Mouse (Mus musculus) right cerebral cortex, postnatal 4 days (tissue): Measurements from ENCODE around the gene Clip1.
A peak's percentile ranks its signal among the peaks of the same experiment; 100 is the strongest.

Experiments
- DNase-seq: peaks from one replicate; pipeline ENCODE4 v3.0.0-alpha.2; 2022

Clip1 gene

GRCm38 (mm10) chr5:123670800-123671472, 13.5 kb downstream of the Clip1 start:
- DNase-seq: no peak

- DNase-seq: no peak
These were observed 14.2 kb downstream of the Clip1 start for GRCm38 (mm10) chr5:123669991-123670799.

- no peak for DNase-seq
These were observed 16.5 kb downstream of the Clip1 start for GRCm38 (mm10) chr5:123667915-123668314.

GRCm38 (mm10) chr5:123665956-123666355, 18.5 kb downstream of the Clip1 start:
- no peak for DNase-seq

- DNase-seq: no peak
These were observed 20.1 kb downstream of the Clip1 start for GRCm38 (mm10) chr5:123664329-123664728.

GRCm38 (mm10) chr5:123662059-123662458, 22.4 kb downstream of the Clip1 start:
- DNase-seq: no peak

GRCm38 (mm10) chr5:123661602-123662001, 22.8 kb downstream of the Clip1 start:
- DNase-seq: no peak

- no peak for DNase-seq
These were observed 26.8 kb downstream of the Clip1 start for GRCm38 (mm10) chr5:123657651-123658050.

GRCm38 (mm10) chr5:123654937-123655336, 29.5 kb downstream of the Clip1 start:
- no peak for DNase-seq

- no peak for DNase-seq
These were observed 31.1 kb downstream of the Clip1 start for GRCm38 (mm10) chr5:123653287-123653801.

GRCm38 (mm10) chr5:123650825-123651224, 33.6 kb downstream of the Clip1 start:
- no peak for DNase-seq

GRCm38 (mm10) chr5:123642401-123642800, 42.0 kb downstream of the Clip1 start:
- DNase-seq: no peak

- no peak for DNase-seq
These were observed 43.0 kb downstream of the Clip1 start for GRCm38 (mm10) chr5:123641259-123641900.

GRCm38 (mm10) chr5:123640181-123640580, 44.2 kb downstream of the Clip1 start:
- DNase-seq: no peak

- no peak for DNase-seq
These were observed 53.2 kb downstream of the Clip1 start for GRCm38 (mm10) chr5:123631210-123631609.

- peak; percentile 22 for DNase-seq
These were observed 57.8 kb downstream of the Clip1 start for GRCm38 (mm10) chr5:123626631-123627030.

GRCm38 (mm10) chr5:123622421-123622820, 62.0 kb downstream of the Clip1 start:
- no peak for DNase-seq

- DNase-seq: peak; percentile 32
These were observed 65.9 kb downstream of the Clip1 start for GRCm38 (mm10) chr5:123618558-123618957.

GRCm38 (mm10) chr5:123614246-123614645, 70.2 kb downstream of the Clip1 start:
- DNase-seq: no peak

- DNase-seq: peak; percentile 80
These were observed 74.6 kb downstream of the Clip1 start for GRCm38 (mm10) chr5:123609843-123610242.

- DNase-seq: no peak
These were observed 75.0 kb downstream of the Clip1 start for GRCm38 (mm10) chr5:123609416-123609815.

GRCm38 (mm10) chr5:123607211-123607669, 77.2 kb downstream of the Clip1 start:
- DNase-seq: no peak

GRCm38 (mm10) chr5:123603496-123603895, 80.9 kb downstream of the Clip1 start:
- no peak for DNase-seq
